Mouse (Mus musculus): ENCODE measurements around the gene Sik1.
"Not testable (repeated sequence)": the region's sequence is repeated elsewhere in the genome, so short reads cannot be mapped to it uniquely, and the experiment has no call there.

Gene Sik1

GRCm38 (mm10) chr17:31855597-31856518, at the start of gene Sik1:
Gene Sik1, minus strand, starts transcription at chr17:31855804.
- DNase-seq (ENCODE audit: low spot score), result peak; percentile 99

- DNase-seq (ENCODE audit: low spot score), result no peak
Observed at GRCm38 (mm10) chr17:31905201-31905790, 49.7 kb upstream of the Sik1 start.

- DNase-seq (ENCODE audit: low spot score), result no peak
Observed at GRCm38 (mm10) chr17:31904036-31904435, 48.4 kb upstream of the Sik1 start.

DNA sequence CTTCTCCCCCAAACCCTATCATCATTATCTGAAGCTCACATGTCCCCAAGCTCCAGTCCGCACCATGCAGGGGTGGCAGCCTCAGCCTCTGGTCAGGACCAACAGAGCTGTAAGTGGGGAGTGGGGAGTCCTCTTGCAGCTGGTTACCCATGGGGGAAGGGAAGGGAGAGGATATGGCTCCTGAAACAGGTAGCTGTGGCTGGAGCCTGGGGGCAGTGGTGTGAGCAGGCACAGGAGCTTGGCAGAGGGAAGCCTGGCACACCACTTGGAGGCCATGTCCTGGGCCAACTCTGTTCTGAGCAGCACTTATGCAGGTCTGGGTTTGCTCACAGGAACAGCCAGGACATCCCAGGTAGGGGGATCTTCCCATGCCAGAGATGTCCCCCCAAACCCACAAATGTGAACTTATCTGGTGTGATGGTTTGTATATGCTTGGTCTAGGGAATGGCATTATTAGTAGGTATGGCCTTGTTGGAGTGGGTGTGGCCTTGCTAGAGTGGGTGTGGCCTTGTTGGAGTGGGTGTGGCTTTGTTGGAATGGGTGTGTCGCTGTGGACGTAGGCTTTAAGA, 47.1 kb upstream of the Sik1 start:
- no peak for DNase-seq (ENCODE audit: low spot score)

- no peak for DNase-seq (ENCODE audit: low spot score)
Observed at GRCm38 (mm10) chr17:31901461-31902204, 46.0 kb upstream of the Sik1 start.

DNA sequence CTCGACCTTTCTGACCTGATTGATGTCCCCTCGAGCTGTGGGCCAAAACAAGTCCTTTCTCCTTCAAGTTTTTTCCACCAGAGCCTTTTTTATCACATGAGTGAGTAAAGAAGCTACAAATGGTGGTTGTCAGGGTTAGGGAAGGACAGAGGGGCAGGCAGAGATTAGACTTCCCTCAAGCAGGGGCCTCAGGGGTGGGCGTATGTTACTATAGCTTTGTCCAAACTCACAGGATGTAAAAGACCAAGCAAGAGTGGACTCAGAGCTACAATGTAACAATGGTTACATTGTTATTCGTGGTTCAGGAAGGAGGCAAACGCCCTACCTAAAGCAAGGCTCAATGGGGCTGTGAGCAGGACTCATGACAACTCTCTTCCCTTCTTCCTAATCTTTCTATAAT, 43.3 kb upstream of the Sik1 start:
- DNase-seq (ENCODE audit: low spot score), result no peak

- no peak for DNase-seq (ENCODE audit: low spot score)
Observed at GRCm38 (mm10) chr17:31897186-31897793, 41.7 kb upstream of the Sik1 start.

GRCm38 (mm10) chr17:31896751-31897150, 41.1 kb upstream of the Sik1 start:
- DNase-seq (ENCODE audit: low spot score), result no peak

DNA sequence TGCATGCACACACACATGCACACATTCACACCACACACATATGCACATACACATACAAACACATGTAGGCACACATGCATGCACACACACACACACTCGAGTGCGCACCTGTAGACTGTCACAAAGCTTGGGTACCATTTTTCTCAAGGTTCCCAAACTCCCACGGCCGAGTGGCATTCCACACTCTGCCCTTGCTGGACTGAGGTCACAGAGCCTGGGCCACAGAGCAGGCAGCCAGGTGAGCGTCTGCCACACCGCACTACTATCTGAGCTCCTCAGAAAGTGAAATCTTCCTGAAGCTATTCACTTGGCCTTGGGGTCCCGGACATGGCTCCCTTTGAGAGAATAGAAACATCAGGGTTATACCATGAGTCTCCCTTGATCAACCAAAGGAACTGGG, 40.7 kb upstream of the Sik1 start:
- DNase-seq (ENCODE audit: low spot score), result no peak

- no peak for DNase-seq (ENCODE audit: low spot score)
Observed at GRCm38 (mm10) chr17:31893371-31894060, 37.9 kb upstream of the Sik1 start.

DNA sequence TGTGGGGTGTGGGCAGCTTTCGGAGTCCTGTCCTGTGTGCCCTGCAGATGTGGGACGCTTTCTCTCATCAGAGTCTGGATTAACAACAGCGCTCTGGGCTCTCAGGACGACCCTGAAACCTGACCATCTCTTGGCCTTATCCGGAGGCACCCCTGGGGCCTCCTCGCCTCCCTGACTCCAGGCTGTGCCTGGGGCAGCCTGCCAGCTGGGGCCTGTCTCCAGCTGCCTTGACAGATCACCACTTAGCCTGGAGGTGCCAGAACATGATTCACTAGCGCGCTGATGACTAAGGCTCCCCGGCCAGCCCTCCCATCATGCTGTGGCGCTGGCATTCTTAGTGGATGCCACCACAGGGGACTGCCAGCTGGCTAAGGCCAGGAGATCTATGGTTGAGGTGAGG, 37.1 kb upstream of the Sik1 start:
- peak; percentile 87 for DNase-seq (ENCODE audit: low spot score)

DNA sequence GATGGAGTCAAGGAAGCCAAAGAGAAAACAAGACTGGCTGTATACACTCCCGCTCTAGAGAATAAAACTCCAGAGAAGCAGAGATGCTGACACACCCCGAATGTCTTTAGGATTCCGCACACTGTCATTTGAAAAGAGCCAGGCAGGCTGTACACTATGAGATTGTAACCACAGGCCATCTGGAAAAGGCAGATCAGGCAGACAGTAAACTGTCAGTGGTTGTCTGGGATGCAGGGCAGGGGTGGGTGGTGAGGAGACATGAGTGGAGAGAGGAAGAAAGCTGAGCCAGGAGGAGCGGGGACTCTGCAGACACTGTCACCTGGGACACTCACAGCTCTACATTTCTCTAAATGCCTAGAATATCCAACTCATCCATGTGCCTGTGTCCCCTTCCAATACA, 36.3 kb upstream of the Sik1 start:
- no peak for DNase-seq (ENCODE audit: low spot score)

GRCm38 (mm10) chr17:31890311-31890951, 34.8 kb upstream of the Sik1 start:
- no peak for DNase-seq (ENCODE audit: low spot score)

- no peak for DNase-seq (ENCODE audit: low spot score)
Observed at GRCm38 (mm10) chr17:31889446-31890201, 34.0 kb upstream of the Sik1 start.

DNA sequence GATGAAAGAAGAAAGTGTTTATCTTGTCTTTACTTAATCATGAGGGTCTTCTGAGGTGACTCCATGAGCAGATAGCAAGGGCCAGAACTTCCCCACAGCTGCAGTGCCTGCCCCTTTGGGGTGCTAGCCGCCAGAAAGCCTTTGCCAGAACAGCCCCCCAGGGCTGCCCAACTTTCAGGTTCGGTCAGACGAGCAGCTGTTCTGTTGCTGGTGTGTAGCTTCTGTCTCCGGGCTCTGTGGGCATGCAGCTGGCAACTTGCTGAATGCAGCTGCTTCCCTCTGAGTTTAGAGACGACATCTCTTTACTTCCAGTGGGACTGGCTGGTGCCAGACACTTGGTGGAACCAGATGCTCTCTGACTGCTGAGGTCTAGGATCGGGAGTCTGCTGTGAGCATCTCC, 32.9 kb upstream of the Sik1 start:
- DNase-seq (ENCODE audit: low spot score), result no peak

DNA sequence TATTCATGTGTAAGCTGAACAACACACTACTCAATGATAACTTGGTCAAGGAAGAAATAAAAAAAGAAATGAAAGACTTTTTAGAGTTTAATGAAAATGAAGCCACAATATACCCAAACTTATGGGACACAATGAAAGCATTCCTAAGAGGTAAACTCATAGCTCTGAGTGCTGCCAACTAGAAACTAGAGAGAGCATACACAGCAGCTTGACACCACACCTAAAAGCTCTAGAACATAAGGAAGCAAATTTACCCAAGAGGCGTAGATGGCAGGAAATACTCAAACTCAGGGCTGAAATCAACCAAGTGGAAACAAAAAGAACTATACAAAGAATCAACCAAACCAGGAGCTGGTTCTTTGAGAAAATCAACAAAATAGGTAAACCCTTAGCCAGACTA, 29.1 kb upstream of the Sik1 start:
- DNase-seq (ENCODE audit: low spot score), result not testable (repeated sequence)

DNA sequence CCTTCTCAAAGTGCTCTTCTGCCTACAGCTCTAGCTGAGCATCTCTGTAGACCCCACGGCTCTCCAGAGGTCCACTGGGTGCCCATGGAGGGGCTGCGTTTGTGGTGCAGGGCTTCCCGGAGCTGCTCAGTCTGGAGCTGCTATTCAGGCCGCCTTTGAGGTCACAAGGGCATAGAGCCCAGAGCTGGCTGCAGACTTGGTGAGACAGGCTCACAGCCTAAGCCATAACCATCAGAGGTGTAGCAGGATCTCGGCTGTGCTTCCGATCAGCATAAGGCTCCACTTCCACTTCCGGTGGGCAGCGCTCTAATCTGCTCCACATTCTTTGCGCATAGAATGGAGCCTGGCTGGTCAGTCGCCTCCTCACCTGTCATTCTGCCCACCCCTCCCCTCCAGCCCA, 23.8 kb upstream of the Sik1 start:
- no peak for DNase-seq (ENCODE audit: low spot score)

GRCm38 (mm10) chr17:31877650-31878141, 22.1 kb upstream of the Sik1 start:
- DNase-seq (ENCODE audit: low spot score), result no peak

- no peak for DNase-seq (ENCODE audit: low spot score)
Observed at GRCm38 (mm10) chr17:31877181-31877581, 21.6 kb upstream of the Sik1 start.

DNA sequence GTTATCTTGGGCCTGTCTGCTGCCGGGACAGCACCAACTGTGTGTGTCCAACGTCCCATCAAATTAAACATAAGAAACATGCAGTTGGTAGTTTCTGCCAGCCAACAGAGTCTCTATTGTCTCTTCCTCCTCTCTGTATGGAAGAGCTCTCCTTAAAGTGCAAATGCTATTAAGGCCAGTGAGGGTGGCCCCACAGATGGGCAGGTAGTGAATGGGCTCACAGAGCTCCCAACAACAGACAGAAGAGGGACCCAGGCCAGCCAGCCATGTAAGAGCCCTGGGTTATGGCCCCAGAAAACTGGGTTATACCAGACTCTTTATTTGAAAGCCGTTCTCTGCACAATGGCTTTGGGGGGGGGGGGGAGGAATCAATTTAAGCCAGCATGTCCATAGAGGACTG, 21.2 kb upstream of the Sik1 start:
- no peak for DNase-seq (ENCODE audit: low spot score)

All from urinary bladder, postnatal 25 days (tissue).